Mouse (Mus musculus): ENCODE data around the gene Kif5c. TPM values are rescaled to one million over a fixed set of nuclear protein-coding genes. Genes with fewer than 3 reads are reported as not detected.

Kif5c gene
- total RNA-seq, 2 experiments from 2014 or later: 500 to 512 TPM

GRCm38 (mm10) chr2:49747670-49748069, 128.6 kb downstream of the Kif5c start:
- no peak for DNase-seq

DNA sequence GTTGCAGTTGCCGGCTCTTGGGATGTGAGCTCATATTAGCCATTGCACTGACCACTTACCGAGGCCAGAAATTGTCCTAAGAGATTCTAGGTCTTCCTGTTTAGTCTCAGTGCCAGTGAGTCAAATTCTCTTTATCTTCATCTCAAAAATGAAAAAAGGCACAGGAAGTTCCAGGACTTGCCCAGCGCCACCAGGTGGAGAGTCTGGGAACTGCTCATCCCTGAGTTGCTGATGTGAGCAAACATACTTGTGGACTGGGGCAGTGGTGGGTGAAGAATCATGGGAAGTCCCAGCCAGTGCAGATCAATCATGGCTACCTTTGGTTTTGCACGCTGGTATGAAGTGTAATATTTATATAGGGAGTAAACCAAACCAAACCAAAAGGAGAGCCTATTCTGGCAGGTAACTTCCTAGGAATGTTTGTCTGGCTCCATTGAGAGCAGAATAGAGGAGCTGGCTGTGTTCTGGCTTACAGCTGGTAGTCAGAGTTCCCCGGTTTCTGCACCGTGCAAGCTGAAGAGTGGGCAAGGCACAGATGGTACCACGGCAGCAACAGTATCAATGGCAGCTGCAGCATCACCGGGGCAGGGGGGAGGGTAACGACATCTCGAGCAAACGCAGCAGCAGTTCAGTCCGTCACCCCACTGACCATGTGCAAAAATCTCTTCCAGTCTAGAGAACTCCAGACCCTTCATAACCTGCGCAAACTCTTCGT, 129.7 kb downstream of the Kif5c start:
- DNase-seq: no peak

DNA sequence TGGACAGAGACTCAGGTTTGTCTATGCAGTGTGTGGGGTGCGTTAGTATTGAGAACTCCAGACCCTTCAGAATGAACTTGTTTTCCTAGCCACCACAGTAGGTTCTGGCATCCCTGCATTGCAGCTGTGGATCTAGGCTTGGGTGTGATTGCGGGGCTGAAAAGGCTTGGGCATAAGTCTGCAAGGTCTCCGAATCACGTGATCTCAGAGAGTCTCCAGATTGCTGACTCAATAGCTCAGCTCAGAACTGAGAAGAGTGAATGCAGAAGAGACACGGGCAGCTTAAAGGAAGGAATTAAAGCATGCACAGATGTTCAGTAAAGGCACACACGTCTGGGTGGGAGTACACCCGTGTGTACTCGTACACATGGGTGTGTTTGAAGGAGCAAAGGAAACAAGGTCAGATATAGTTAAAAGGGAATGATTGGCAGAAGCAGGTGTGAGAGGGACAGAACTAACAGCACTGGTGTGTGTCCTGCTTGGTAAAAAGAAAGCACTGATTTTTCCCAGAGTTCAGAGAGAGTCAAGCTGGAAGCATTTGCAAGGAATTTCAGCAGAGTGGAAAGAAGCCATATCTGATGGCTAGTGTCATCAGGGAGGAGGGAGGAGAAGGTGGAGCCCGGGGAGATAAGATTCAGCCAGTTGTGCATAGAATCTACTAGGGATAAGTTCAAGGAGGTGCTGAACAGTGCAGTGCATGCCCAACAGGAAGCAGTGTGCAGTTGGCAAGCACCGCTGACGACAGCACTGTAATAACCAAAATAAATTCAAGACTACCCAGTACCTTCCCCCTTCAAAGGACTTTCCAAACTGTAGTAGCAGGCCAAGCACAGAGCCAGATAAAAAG, 130.9 kb downstream of the Kif5c start:
- DNase-seq: no peak

GRCm38 (mm10) chr2:49751544-49752210, 132.6 kb downstream of the Kif5c start:
- DNase-seq: no peak

- DNase-seq: no peak
Measured at GRCm38 (mm10) chr2:49752211-49752607, 133.1 kb downstream of the Kif5c start.

GRCm38 (mm10) chr2:49753062-49753461, 134.0 kb downstream of the Kif5c start:
- DNase-seq: no peak

GRCm38 (mm10) chr2:49755054-49755453, 136.0 kb downstream of the Kif5c start:
- no peak for DNase-seq

GRCm38 (mm10) chr2:49757616-49758015, 138.5 kb downstream of the Kif5c start:
- no peak for DNase-seq

DNA sequence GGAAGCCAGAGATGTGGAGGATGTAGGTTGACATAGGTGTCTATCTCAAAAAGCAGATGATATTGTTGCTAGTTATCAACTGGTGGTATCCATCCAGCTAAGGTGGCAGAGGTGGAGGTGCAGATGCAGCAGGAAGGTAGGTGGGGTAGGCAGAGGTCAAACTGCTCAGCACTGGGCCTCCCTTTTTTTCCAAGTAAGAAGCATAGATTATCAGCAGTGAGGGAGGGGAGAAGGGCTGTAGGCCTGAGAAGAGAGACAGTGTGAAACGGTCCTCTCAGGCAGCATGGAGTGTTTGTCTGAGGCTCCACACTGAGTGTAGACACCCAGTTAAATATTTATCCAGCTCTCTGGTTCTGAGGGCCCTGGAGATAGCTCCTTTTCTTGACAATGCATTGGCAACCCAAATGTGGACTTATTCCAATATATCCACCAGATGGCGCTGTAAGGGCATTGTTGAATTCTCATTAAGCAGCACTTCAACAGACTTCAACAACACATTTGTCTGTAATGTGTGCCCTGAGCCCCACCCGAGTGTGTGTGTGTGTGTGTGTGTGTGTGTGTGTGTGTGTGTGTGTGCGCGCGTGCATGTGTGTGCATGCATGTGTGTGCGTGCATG, 145.3 kb downstream of the Kif5c start:
- DNase-seq: no peak

- DNase-seq: no peak
Measured at GRCm38 (mm10) chr2:49768916-49769315, 149.8 kb downstream of the Kif5c start.

GRCm38 (mm10) chr2:49770440-49770839, 151.3 kb downstream of the Kif5c start:
- no peak for DNase-seq

- DNase-seq: no peak
Measured at GRCm38 (mm10) chr2:49771172-49771571, 152.1 kb downstream of the Kif5c start.

GRCm38 (mm10) chr2:49773194-49773931, 154.3 kb downstream of the Kif5c start:
- no peak for DNase-seq

DNA sequence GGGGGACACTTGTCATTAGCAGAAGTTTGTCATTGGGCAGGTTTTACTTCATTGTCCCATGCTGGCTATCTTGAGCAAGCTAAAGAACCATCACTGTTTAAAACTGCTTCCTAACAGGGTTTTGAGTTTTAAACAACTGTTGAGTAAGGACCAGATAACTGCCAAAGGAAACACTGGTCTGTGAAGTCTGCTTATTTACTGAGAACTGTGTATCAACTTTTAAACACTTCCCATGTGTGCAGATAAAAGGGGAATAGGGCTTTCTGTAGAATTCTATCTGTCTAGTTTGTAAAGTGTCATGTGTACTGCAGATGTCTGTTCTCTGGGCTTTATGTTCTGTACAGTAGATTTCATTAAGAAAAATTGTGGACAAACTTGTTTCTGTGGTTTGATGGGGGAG, 155.1 kb downstream of the Kif5c start:
- DNase-seq: no peak

DNA sequence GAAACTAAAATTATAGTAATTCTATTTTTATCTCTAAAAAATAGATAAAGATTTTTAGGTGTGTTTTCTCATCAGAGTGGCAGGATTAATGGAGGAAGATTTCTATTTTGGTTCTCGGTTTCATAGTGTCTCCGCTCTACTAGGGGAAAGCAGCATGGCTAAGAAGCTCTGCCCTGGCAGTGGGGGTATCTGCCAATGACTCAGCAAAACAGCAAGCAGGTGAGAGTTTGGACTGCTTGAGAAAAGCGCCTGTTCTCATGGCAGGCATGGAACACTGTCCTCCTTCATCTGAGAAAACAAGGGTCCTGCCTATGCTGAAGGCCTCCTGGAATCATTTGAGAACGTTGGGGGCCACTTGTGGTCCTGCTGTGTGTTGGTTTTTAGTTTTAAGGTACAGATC, 156.1 kb downstream of the Kif5c start:
- no peak for DNase-seq

- no peak for DNase-seq
Measured at GRCm38 (mm10) chr2:49775735-49776134, 156.6 kb downstream of the Kif5c start.

DNA sequence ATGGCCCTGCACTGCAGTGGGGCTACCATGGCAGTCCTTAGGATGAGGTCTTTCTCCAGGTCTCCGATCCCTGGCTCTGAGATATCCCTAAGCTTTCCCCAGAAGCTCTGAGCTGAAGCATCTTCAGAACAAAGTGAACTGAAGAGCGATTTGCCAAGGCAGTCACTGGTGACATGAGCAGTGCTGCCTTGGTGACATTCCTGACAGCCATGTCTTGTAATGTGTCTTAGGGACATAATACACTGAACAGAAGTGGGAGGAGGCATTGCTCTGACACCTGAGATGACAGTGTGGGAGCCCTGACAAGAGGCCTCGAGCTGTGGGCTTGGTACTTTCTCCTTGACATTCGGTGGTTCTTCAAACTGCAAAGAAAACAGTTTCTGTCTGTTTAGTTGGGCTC, 157.3 kb downstream of the Kif5c start:
- no peak for DNase-seq

DNA sequence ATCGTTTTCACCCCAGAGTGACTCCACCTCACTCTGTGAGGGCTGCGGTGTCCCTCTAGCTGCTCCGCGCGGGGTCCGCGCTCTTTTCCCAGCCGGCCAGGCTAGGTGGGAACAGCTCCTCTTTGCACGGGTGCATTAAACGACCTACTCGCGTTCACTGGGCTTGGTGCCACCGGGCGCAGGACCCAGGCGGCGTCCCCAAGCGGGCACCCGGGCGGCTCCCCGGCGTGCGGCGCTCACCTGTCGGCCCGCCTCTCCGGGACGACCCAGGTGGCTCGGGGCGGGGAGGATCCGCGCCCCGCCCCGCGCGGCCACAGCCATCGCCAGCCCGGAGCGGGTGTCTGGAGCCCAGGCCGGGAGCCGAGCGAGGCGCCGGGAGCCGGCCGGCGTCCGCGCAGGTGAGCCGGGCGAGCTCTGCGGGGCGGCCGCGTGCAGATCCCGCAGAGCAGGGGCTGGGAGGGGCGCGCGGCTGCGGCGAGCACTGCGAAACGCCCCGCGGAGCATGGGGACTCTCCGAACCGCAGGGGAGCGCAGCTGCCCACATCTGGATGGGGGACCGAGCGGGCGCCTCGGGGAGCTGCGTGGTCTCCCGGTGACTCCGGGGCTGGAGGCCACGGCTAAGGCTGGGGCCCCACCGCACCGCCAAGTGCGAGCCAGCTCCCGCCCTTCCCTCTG, 168.4 kb downstream of the Kif5c start, which contains the start of gene Lypd6b:
TSS of gene Lypd6b (plus strand) at position 313 of the 675 bp plus-strand sequence.
- no peak for DNase-seq

GRCm38 (mm10) chr2:49788051-49788418, 168.9 kb downstream of the Kif5c start:
- DNase-seq: no peak

GRCm38 (mm10) chr2:49788643-49789042, 169.5 kb downstream of the Kif5c start:
- no peak for DNase-seq

DNA sequence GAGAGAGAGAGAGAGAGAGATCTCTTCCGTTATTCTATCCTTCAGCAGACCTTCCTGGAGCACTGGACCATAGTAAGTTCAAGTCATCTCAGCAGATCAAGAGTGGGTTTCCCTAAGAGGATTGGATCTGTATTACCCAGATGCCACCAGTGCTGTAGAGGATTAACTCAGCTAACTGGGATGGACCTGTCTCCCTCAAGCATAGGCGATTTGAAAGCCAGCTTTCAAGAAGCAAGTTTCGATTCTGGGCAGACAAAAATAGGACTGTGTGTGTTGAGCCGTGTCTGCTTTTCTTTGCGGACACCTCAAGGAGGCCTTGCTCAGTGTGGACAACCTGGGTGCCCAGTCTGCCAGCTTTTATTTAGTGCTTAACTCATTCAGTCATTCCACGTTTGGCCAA, 170.0 kb downstream of the Kif5c start:
- no peak for DNase-seq

DNA sequence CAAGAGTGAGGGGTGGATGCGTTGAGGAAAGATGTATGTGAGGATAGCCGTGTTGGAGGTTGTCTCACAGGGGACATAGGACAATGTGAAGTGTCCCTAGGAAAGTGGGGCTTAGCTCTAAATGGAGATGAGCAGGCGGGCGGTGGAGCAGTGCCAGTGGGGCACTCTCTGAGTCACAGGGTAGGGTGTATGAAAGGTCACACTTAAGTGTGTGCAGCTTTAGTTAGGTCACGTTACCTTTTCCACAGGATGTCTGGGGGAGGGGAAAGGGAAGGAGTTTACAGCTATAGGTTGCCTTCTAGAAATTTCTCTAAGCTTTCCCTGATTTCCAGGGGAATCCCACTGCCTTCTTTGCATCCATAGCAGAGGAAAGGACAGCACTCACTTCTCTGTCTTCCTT, 170.4 kb downstream of the Kif5c start:
- DNase-seq: no peak
